Mouse (Mus musculus): ENCODE data around the gene Rab13. TPM values are rescaled to one million over a fixed set of nuclear protein-coding genes. Genes with fewer than 3 reads are reported as not detected.

Rab13 gene
- polyA plus RNA-seq (2012; rRNA removed) (2.0 and 4.3 TPM in 2 replicates), polyA plus RNA-seq (2014; fragmentation: Nextera tagmentation; extraction: Ambion mirVana) (1.9 and 2.9 TPM in 2 replicates)

- peak within 1 kb of the TSS; percentile 69 to 100 for H3K4me3 ChIP-seq (ENCODE audit: insufficient read depth in 1 of 2, low read depth in 2 of 2, low read length in 2 of 2)
- H3K27me3 ChIP-seq (ENCODE audit: control insufficient read depth, insufficient read depth, low read length) = no peaks in the 10 kb centered on the region
- peak; percentile 89 to 92 (median 89) for DNase-seq (ENCODE audit: low read depth in 3 of 3, low spot score in 3 of 3)
- peak within 1 kb of the TSS; percentile 37 for H3K27ac ChIP-seq
- peak; percentile 90 for ATAC-seq (ENCODE audit: insufficient read depth)
- under 1% methylated on average over 42 of the region's 42 CpGs for WGBS (ENCODE audit: insufficient replicate concordance)
- H3K36me3 ChIP-seq (replicated peaks; ENCODE audit: control insufficient read depth, insufficient read depth, low read depth) = peaks cover 41% of the 10 kb centered on the region
- no peaks in the 10 kb centered on the region for H3K9me3 ChIP-seq (ENCODE audit: control insufficient read depth, low read length)
- H3K9ac ChIP-seq (replicated peaks) = peak within 1 kb of the TSS; percentile 70
- peak within 1 kb of the TSS; percentile 97 for H3K4me2 ChIP-seq (ENCODE audit: low read depth)
- H3K4me1 ChIP-seq (replicated peaks; ENCODE audit: control insufficient read depth in 2 of 2, insufficient read depth in 2 of 2, low read length in 1 of 2) = peaks cover 20 to 26% of the 10 kb centered on the region in 2 experiments
- no peak for TF ChIP-seq CTCF (IDR thresholded peaks at IDR 0.05; ENCODE audit: low read depth)
- TF ChIP-seq EP300 (IDR thresholded peaks at IDR 0.05; ENCODE audit: low read depth) = no peak
Measured at GRCm38 (mm10) chr3:90213377-90213866, at the start of gene Rab13, which contains the start of gene Rps27. Gene Rab13 (plus strand): TSS chr3:90213695. Gene Rps27 (minus strand): TSS chr3:90213651.

- peaks cover 0 to 3% of the 10 kb centered on the region in 2 experiments; a peak in 1 of 4 replicates for H3K4me1 ChIP-seq (replicated peaks; ENCODE audit: control insufficient read depth in 2 of 2, insufficient read depth in 2 of 2, low read length in 1 of 2)
- no peak overlapping the region for H3K4me2 ChIP-seq (ENCODE audit: low read depth)
- no peak overlapping the region for H3K27ac ChIP-seq
Measured at GRCm38 (mm10) chr3:90179566-90179965, 33.9 kb upstream of the Rab13 start.

GRCm38 (mm10) chr3:90183581-90183980, 29.9 kb upstream of the Rab13 start:
- Histone ChIP-seq H3K9me3 (ENCODE audit: control insufficient read depth, low read length) (no peaks in the 10 kb centered on the region), H3K27ac (no peak overlapping the region), H3K9ac (replicated peaks) (no peak overlapping the region), H3K4me1 (replicated peaks; ENCODE audit: control insufficient read depth in 2 of 2, insufficient read depth in 2 of 2, low read length in 1 of 2) (peaks cover 0 to 3% of the 10 kb centered on the region in 2 experiments; a peak in 1 of 4 replicates), H3K36me3 (replicated peaks; ENCODE audit: control insufficient read depth, insufficient read depth, low read depth) (no peaks in the 10 kb centered on the region), H3K4me3 (ENCODE audit: insufficient read depth in 1 of 2, low read depth in 2 of 2, low read length in 2 of 2) (no peak overlapping the region), H3K4me2 (ENCODE audit: low read depth) (no peak overlapping the region), H3K27me3 (ENCODE audit: control insufficient read depth, insufficient read depth, low read length) (no peaks in the 10 kb centered on the region)
- WGBS (ENCODE audit: insufficient replicate concordance) = 61% methylated on average over 3 of the region's 3 CpGs
- no peak for ATAC-seq (ENCODE audit: insufficient read depth)
- TF ChIP-seq EP300 (IDR thresholded peaks at IDR 0.05; ENCODE audit: low read depth) (no peak), CTCF (IDR thresholded peaks at IDR 0.05; ENCODE audit: low read depth) (no peak)
- no peak for DNase-seq (ENCODE audit: low read depth in 3 of 3, low spot score in 3 of 3)

More at GRCm38 (mm10) chr3:90179566-90179965, 33.9 kb upstream of the Rab13 start:
- Histone ChIP-seq H3K9ac (replicated peaks) (no peak overlapping the region), H3K9me3 (ENCODE audit: control insufficient read depth, low read length) (no peaks in the 10 kb centered on the region), H3K36me3 (replicated peaks; ENCODE audit: control insufficient read depth, insufficient read depth, low read depth) (no peaks in the 10 kb centered on the region), H3K27me3 (ENCODE audit: control insufficient read depth, insufficient read depth, low read length) (no peaks in the 10 kb centered on the region), H3K4me3 (ENCODE audit: insufficient read depth in 1 of 2, low read depth in 2 of 2, low read length in 2 of 2) (no peak overlapping the region)
- ATAC-seq (ENCODE audit: insufficient read depth) (no peak), DNase-seq (ENCODE audit: low read depth in 3 of 3, low spot score in 3 of 3) (no peak)
- no peak for TF ChIP-seq EP300 (IDR thresholded peaks at IDR 0.05; ENCODE audit: low read depth)
- no peak for TF ChIP-seq CTCF (IDR thresholded peaks at IDR 0.05; ENCODE audit: low read depth)
- WGBS (ENCODE audit: insufficient replicate concordance) = 44% methylated on average over 3 of the region's 3 CpGs

GRCm38 (mm10) chr3:90190859-90191510, 22.5 kb upstream of the Rab13 start:
- no peak overlapping the region for H3K27ac ChIP-seq
- H3K9me3 ChIP-seq (ENCODE audit: control insufficient read depth, low read length) = no peaks in the 10 kb centered on the region
- DNase-seq (ENCODE audit: low read depth in 3 of 3, low spot score in 3 of 3) = no peak
- no peak overlapping the region for H3K4me2 ChIP-seq (ENCODE audit: low read depth)
- H3K27me3 ChIP-seq (ENCODE audit: control insufficient read depth, insufficient read depth, low read length) = no peaks in the 10 kb centered on the region
- H3K4me3 ChIP-seq (ENCODE audit: insufficient read depth in 1 of 2, low read depth in 2 of 2, low read length in 2 of 2) = no peak overlapping the region
- ATAC-seq (ENCODE audit: insufficient read depth) = no peak
- 65% methylated on average over 11 of the region's 11 CpGs for WGBS (ENCODE audit: insufficient replicate concordance)
- no peak for TF ChIP-seq EP300 (IDR thresholded peaks at IDR 0.05; ENCODE audit: low read depth)
- no peak for TF ChIP-seq CTCF (IDR thresholded peaks at IDR 0.05; ENCODE audit: low read depth)
- H3K4me1 ChIP-seq (replicated peaks; ENCODE audit: control insufficient read depth in 2 of 2, insufficient read depth in 2 of 2, low read length in 1 of 2) = no peaks in the 10 kb centered on the region
- H3K9ac ChIP-seq (replicated peaks) = no peak overlapping the region
- no peaks in the 10 kb centered on the region for H3K36me3 ChIP-seq (replicated peaks; ENCODE audit: control insufficient read depth, insufficient read depth, low read depth)

DNA sequence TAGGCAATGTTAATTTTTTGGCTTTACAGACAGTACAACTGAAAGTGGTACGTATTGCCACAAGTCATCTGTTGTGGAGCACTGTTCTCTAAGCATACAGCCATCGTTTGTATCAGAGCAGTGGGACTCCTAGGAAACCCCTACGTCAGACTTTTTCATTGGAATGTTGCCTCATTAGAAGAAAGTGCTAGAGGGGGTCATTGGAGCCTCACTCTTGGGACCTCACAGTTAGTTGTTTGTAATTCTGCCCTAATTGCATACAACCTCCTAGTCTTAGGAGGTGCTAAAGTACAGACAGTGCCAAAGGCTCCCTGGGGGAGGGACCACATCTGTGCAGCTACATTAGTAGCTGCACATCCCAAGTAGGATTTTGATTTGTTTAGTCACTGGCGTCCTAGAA, 18.7 kb upstream of the Rab13 start:
- H3K4me1 ChIP-seq (replicated peaks; ENCODE audit: control insufficient read depth in 2 of 2, insufficient read depth in 2 of 2, low read length in 1 of 2) = no peaks in the 10 kb centered on the region
- H3K4me3 ChIP-seq (ENCODE audit: insufficient read depth in 1 of 2, low read depth in 2 of 2, low read length in 2 of 2) = no peak overlapping the region
- no peaks in the 10 kb centered on the region for H3K9me3 ChIP-seq (ENCODE audit: control insufficient read depth, low read length)
- TF ChIP-seq EP300 (IDR thresholded peaks at IDR 0.05; ENCODE audit: low read depth) (no peak), CTCF (IDR thresholded peaks at IDR 0.05; ENCODE audit: low read depth) (no peak)
- no peak overlapping the region for H3K27ac ChIP-seq
- no peak overlapping the region for H3K4me2 ChIP-seq (ENCODE audit: low read depth)
- H3K36me3 ChIP-seq (replicated peaks; ENCODE audit: control insufficient read depth, insufficient read depth, low read depth) = no peaks in the 10 kb centered on the region
- no peak overlapping the region for H3K9ac ChIP-seq (replicated peaks)
- 59% methylated on average over 4 of the region's 4 CpGs for WGBS (ENCODE audit: insufficient replicate concordance)
- DNase-seq (ENCODE audit: low read depth in 3 of 3, low spot score in 3 of 3) = no peak
- no peaks in the 10 kb centered on the region for H3K27me3 ChIP-seq (ENCODE audit: control insufficient read depth, insufficient read depth, low read length)
- ATAC-seq (ENCODE audit: insufficient read depth) = no peak

Measured in liver, embryonic 14.5 days (tissue).